Mouse (Mus musculus) embryonic facial prominence, embryonic 11.5 days (tissue): Measurements from ENCODE around the gene Card10. TPM values are rescaled to one million over a fixed set of nuclear protein-coding genes. Genes with fewer than 3 reads are reported as not detected.

ENCODE experiments used
- ATAC-seq: fragments of 200-750 bp; cut with Nextera tagmentation; replicated peaks from 2 replicates; pipeline ENCODE4 v1.8.0; 2017; ENCODE audit warnings: low read depth; ENCODE audit not compliant: insufficient number of reproducible peaks, low FRiP score, low TSS enrichment
- DNase-seq: peaks from one replicate; pipeline ENCODE4 v3.0.0-alpha.2; 2015; ENCODE audit warnings: low spot score
- H3K27ac ChIP-seq: fragments of 300-500 bp; sonication (generic); replicated peaks from 2 replicates; pipeline ENCODE4 v1.5.1; 2014; ENCODE audit warnings: mild to moderate bottlenecking, low read depth, low read length, control low read depth
- H3K27me3 ChIP-seq: fragments of 300-500 bp; sonication (generic); 2 replicates; pipeline ENCODE4 v1.6.1; 2014; ENCODE audit warnings: mild to moderate bottlenecking, low read length, moderate library complexity, mixed read lengths; ENCODE audit not compliant: control insufficient read depth, insufficient read depth
- H3K36me3 ChIP-seq: fragments of 300-500 bp; sonication (generic); replicated peaks from 2 replicates; pipeline ENCODE4 v1.6.1; 2014; ENCODE audit warnings: low read depth, mild to moderate bottlenecking, low read length, moderate library complexity, mixed read lengths; ENCODE audit not compliant: control insufficient read depth, insufficient read depth
- H3K4me1 ChIP-seq: fragments of 300-500 bp; sonication (generic); 2 replicates; pipeline ENCODE4 v1.6.1; 2014; ENCODE audit warnings: low read length, mixed read lengths; ENCODE audit not compliant: control insufficient read depth, insufficient read depth
- H3K4me2 ChIP-seq: fragments of 300-500 bp; sonication (generic); 2 replicates; pipeline ENCODE4 v1.6.1; 2014; ENCODE audit warnings: low read depth, mild to moderate bottlenecking, control low read depth, low read length, moderate library complexity
- H3K4me3 ChIP-seq: fragments of 300-500 bp; sonication (generic); 2 replicates; pipeline ENCODE4 v1.5.1; 2014; ENCODE audit warnings: low read depth, low read length, control low read depth
- H3K9ac ChIP-seq: fragments of 300-500 bp; sonication (generic); replicated peaks from 2 replicates; pipeline ENCODE4 v1.6.1; 2014; ENCODE audit warnings: mild to moderate bottlenecking, control low read depth, low read length
- H3K9me3 ChIP-seq: fragments of 300-500 bp; sonication (generic); replicated peaks from 2 replicates; pipeline ENCODE4 v1.6.1; 2016; ENCODE audit warnings: mild to moderate bottlenecking, low read length, inconsistent platforms, mixed read lengths; ENCODE audit not compliant: control insufficient read depth
- WGBS: fragments of 180-500 bp; shearing (Covaris S2); extraction: QIAGEN DNeasy Blood & Tissue Kit; methylation state at CpG from one replicate; pipeline ENCODE4 v1.1.7; 2014; 5-methylcytosine and 5-hydroxymethylcytosine counted together
- polyA plus RNA-seq: library from polyadenylated mRNA; unstranded; fragments of >200 nt; fragmentation: Nextera tagmentation; extraction: Ambion mirVana; gene quantifications from 2 replicates; pipeline ENCODE4 v1.2.1, GENCODE M21; 2014

Gene Card10
- polyA plus RNA-seq, 1 experiment from 2014 or later = 1.8 TPM

- Histone ChIP-seq H3K9ac (no peak overlapping the region), H3K27ac (no peak overlapping the region)
- 53% methylated on average over 4 of the region's 4 CpGs for WGBS
These were observed 71.0 kb downstream of the Card10 start for GRCm38 (mm10) chr15:78731830-78732229.

GRCm38 (mm10) chr15:78730315-78731049 is 72.4 kb downstream of the Card10 start:
- Histone ChIP-seq H3K9ac (no peak overlapping the region), H3K27ac (no peak overlapping the region), H3K9me3 (no peaks in the 10 kb centered on the region), H3K4me2 (no peak overlapping the region), H3K4me1 (no peaks in the 10 kb centered on the region), H3K27me3 (no peaks in the 10 kb centered on the region), H3K4me3 (no peak overlapping the region), H3K36me3 (no peaks in the 10 kb centered on the region)
- DNase-seq = no peak
- no peak for ATAC-seq
- WGBS = 79% methylated on average over 12 of the region's 12 CpGs

More at GRCm38 (mm10) chr15:78731830-78732229, 71.0 kb downstream of the Card10 start:
- no peaks in the 10 kb centered on the region for H3K27me3 ChIP-seq
- ATAC-seq = no peak
- H3K4me3 ChIP-seq = no peak overlapping the region
- no peaks in the 10 kb centered on the region for H3K36me3 ChIP-seq
- no peaks in the 10 kb centered on the region for H3K4me1 ChIP-seq
- H3K9me3 ChIP-seq = no peaks in the 10 kb centered on the region
- DNase-seq = no peak
- H3K4me2 ChIP-seq = no peak overlapping the region

- H3K4me2 ChIP-seq = no peak overlapping the region
- H3K4me3 ChIP-seq = no peak overlapping the region
- 69% methylated on average over 7 of the region's 7 CpGs for WGBS
- H3K36me3 ChIP-seq = no peaks in the 10 kb centered on the region
- ATAC-seq (no peak), DNase-seq (no peak)
- H3K9ac ChIP-seq = no peak overlapping the region
- no peak overlapping the region for H3K27ac ChIP-seq
- H3K4me1 ChIP-seq = no peaks in the 10 kb centered on the region
- no peaks in the 10 kb centered on the region for H3K27me3 ChIP-seq
- no peaks in the 10 kb centered on the region for H3K9me3 ChIP-seq
These were observed 76.1 kb downstream of the Card10 start for GRCm38 (mm10) chr15:78726697-78727096.

Other genes with a start within 250 kb of the Card10 start
- 4.5 and 9.2 TPM in 2 replicates for gene Rac2, start 230.3 kb downstream of the Card10 start, polyA plus RNA-seq
- gene Cyth4, start 206.0 kb downstream of the Card10 start, polyA plus RNA-seq = 2.1 and 4.2 TPM in 2 replicates
- gene Elfn2, start 84.3 kb downstream of the Card10 start, polyA plus RNA-seq = 0.28 TPM in 1 of 2 replicates, not detected in the other
- 15.9 and 19.1 TPM in 2 replicates for gene Mfng, start 29.6 kb downstream of the Card10 start, polyA plus RNA-seq
- 10.9 and 11.3 TPM in 2 replicates for gene Cdc42ep1, start 39.6 kb upstream of the Card10 start, polyA plus RNA-seq
- not detected in 2 replicates for gene Lgals2, start 52.5 kb upstream of the Card10 start, polyA plus RNA-seq
- gene Gga1, start 74.1 kb upstream of the Card10 start, polyA plus RNA-seq = 21.1 and 22.6 TPM in 2 replicates
- 0.17 and 0.58 TPM in 2 replicates for gene Gm49510, start 96.6 kb upstream of the Card10 start, polyA plus RNA-seq
- 25.2 and 29.7 TPM in 2 replicates for gene Sh3bp1, start 96.7 kb upstream of the Card10 start, polyA plus RNA-seq
- 32.9 and 35.7 TPM in 2 replicates for gene Pdxp, start 110.9 kb upstream of the Card10 start, polyA plus RNA-seq
- gene Lgals1, start 123.7 kb upstream of the Card10 start, polyA plus RNA-seq = 547 and 598 TPM in 2 replicates
- 56.7 and 58.8 TPM in 2 replicates for gene Nol12, start 131.9 kb upstream of the Card10 start, polyA plus RNA-seq
- gene Triobp, start 144.7 kb upstream of the Card10 start, polyA plus RNA-seq = 33.4 and 36.9 TPM in 2 replicates
- gene H1f0, start 225.4 kb upstream of the Card10 start, polyA plus RNA-seq = 315 and 326 TPM in 2 replicates
- 0.18 TPM in 1 of 2 replicates, not detected in the other for gene Galr3, start 238.8 kb upstream of the Card10 start, polyA plus RNA-seq